In the genomic region with DNA sequence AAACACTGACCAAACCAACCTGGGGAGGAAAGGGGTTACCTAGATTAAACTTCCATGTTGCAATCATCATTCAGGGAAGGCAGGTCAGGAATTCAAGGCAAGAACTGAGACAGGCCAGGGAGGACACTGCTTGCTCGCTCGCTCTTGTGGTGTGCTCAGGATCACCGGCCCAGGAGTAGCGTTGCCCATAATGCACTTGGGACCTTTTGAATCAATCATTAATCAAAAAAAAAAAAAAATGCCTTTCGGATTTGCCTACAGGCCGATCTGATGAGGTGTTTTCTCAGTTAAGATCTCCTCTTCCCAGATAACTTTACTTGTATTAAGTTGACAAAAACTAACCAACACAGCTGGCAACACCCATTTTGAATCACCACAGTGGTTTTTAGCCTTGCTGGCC, we compare ENCODE assay signal across 24 mouse cellular contexts. TPM values are rescaled to one million over a fixed set of nuclear protein-coding genes. Genes with fewer than 3 reads are reported as not detected.
"Had no signal": no experiment of that assay in that cellular context is flagged by ENCODE, and none has a peak within 500 bp of the region (broad histone marks: within the 10 kb centered on the region; RNA-seq: fewer than 3 reads in every experiment).

No protein-coding gene starts in this region.

- ATAC-seq: intestine, postnatal 0 days; liver, postnatal 0 days; lung, postnatal 0 days; midbrain, embryonic 13.5 days; midbrain, embryonic 16.5 days had no signal

- H3K4me2 ChIP-seq: limb, embryonic 13.5 days; liver, embryonic 11.5 days; lung, embryonic 14.5 days; midbrain, embryonic 13.5 days; neural tube, embryonic 13.5 days; stomach, embryonic 15.5 days had no signal

- DNase-seq: layer of hippocampus, adult 9-11 months; liver, postnatal 0 days; lung, embryonic 14.5 days; lung, postnatal 36 days; retina, postnatal 1 day; right cerebral cortex, postnatal 25 days; thymus, postnatal 36 days had no signal

- H3K4me3 ChIP-seq: layer of hippocampus, adult 2 months; limb, embryonic 10.5 days; limb, embryonic 13.5 days; megakaryocyte, embryonic 14.5 days; midbrain, embryonic 10.5 days; midbrain, embryonic 13.5 days; myocyte; neural tube, embryonic 13.5 days; stomach, embryonic 15.5 days had no signal

- H3K4me1 ChIP-seq: limb, embryonic 10.5 days; limb, embryonic 13.5 days; midbrain, embryonic 10.5 days; midbrain, embryonic 13.5 days; neural tube, embryonic 13.5 days; stomach, embryonic 15.5 days had no signal

- H3K27me3 ChIP-seq: limb, embryonic 13.5 days; megakaryocyte, embryonic 14.5 days; midbrain, embryonic 13.5 days; neural tube, embryonic 13.5 days; stomach, embryonic 15.5 days had no signal

- H3K36me3 ChIP-seq: limb, embryonic 10.5 days; limb, embryonic 13.5 days; midbrain, embryonic 10.5 days; midbrain, embryonic 13.5 days; neural tube, embryonic 13.5 days; stomach, embryonic 15.5 days had no signal

- H3K9ac ChIP-seq: limb, embryonic 13.5 days; liver, embryonic 14.5 days; liver, postnatal 0 days; lung, embryonic 14.5 days; midbrain, embryonic 13.5 days; neural tube, embryonic 13.5 days; stomach, embryonic 15.5 days had no signal

- H3K27ac ChIP-seq: layer of hippocampus, adult 2 months; limb, embryonic 10.5 days; limb, embryonic 13.5 days; liver, embryonic 14.5 days; midbrain, embryonic 10.5 days; midbrain, embryonic 13.5 days; neural tube, embryonic 13.5 days; stomach, embryonic 15.5 days had no signal

- H3K9me3 ChIP-seq: limb, embryonic 10.5 days; limb, embryonic 13.5 days; megakaryocyte, embryonic 14.5 days; midbrain, embryonic 10.5 days; midbrain, embryonic 13.5 days; neural tube, embryonic 13.5 days; stomach, embryonic 15.5 days had no signal

RNA-seq across cellular contexts. Expression of a gene that starts 31.8 kb away (rescaled TPM):
- polyA plus RNA-seq: lung, embryonic 14.5 days; midbrain, embryonic 10.5 days had no signal

RNA-seq across cellular contexts. Expression of a gene that starts 54.8 kb away (rescaled TPM):
- total RNA-seq: monocyte, adult 5-6 weeks; neutrophil, adult 5-6 weeks had no signal
- polyA plus RNA-seq: large intestine, adult 2 months; liver, postnatal 0 days; lung, postnatal 0 days; midbrain, embryonic 13.5 days had no signal
